Mouse (Mus musculus) megakaryocyte, embryonic 14.5 days (primary cell): ENCODE measurements around the gene Setx. TPM values are rescaled to one million over a fixed set of nuclear protein-coding genes. Genes with fewer than 3 reads are reported as not detected.
"Not testable (repeated sequence)": the region's sequence is repeated elsewhere in the genome, so short reads cannot be mapped to it uniquely, and the experiment has no call there.

ENCODE experiments used
- H3K27me3 ChIP-seq: replicated peaks from 2 replicates; pipeline ENCODE3; 2012; ENCODE audit warnings: inconsistent platforms
- H3K36me3 ChIP-seq: replicated peaks from 2 replicates; pipeline ENCODE3; 2012; ENCODE audit warnings: low read length, inconsistent platforms, mixed read lengths
- H3K4me1 ChIP-seq: 2 replicates; pipeline ENCODE4 v1.6.1; 2012; ENCODE audit warnings: inconsistent platforms
- H3K4me3 ChIP-seq: replicated peaks from 2 replicates; pipeline ENCODE3; 2012; ENCODE audit warnings: moderate library complexity, mild to moderate bottlenecking, inconsistent platforms
- H3K9me3 ChIP-seq: 2 replicates; pipeline ENCODE4 v1.6.1; 2012; ENCODE audit warnings: inconsistent platforms
- FLI1 ChIP-seq: IDR thresholded peaks from 2 replicates; pipeline ENCODE4 v1.6.1; 2012; ENCODE audit warnings: low read length, inconsistent platforms, mixed read lengths
- GATA1 ChIP-seq: IDR thresholded peaks from 3 replicates; pipeline ENCODE4 v1.6.1; 2012; ENCODE audit warnings: mixed read lengths, low read length, inconsistent platforms, borderline replicate concordance
- polyA plus RNA-seq: library from polyadenylated mRNA; stranded (reverse); fragments of >175 nt; gene quantifications from 2 replicates; pipeline ENCODE4 v1.2.3, GENCODE M21; 2012; ENCODE audit warnings: low replicate concordance; ENCODE audit not compliant: insufficient read depth

Gene Setx
- polyA plus RNA-seq, 1 experiment, result 1.4 TPM

- Histone ChIP-seq H3K4me3 (no peak overlapping the region), H3K9me3 (no peaks in the 10 kb centered on the region), H3K27me3 (peaks cover 2% of the 10 kb centered on the region), H3K36me3 (no peaks in the 10 kb centered on the region), H3K4me1 (peaks cover 22% of the 10 kb centered on the region)
- TF ChIP-seq GATA1, result no peak
- no peak for TF ChIP-seq FLI1
These were observed 25.2 kb upstream of the Setx start for GRCm38 (mm10) chr2:29098786-29099185.

- no peaks in the 10 kb centered on the region for H3K9me3 ChIP-seq
- TF ChIP-seq GATA1 (no peak), FLI1 (no peak)
These were observed 24.3 kb upstream of the Setx start for GRCm38 (mm10) chr2:29099646-29100045.

GRCm38 (mm10) chr2:29100822-29101534, 23.0 kb upstream of the Setx start:
- no peak for TF ChIP-seq GATA1
- no peak for TF ChIP-seq FLI1
- Histone ChIP-seq H3K27me3 (no peaks in the 10 kb centered on the region), H3K4me3 (peak overlapping the region; percentile 88)

More at GRCm38 (mm10) chr2:29099646-29100045, 24.3 kb upstream of the Setx start:
- H3K36me3 ChIP-seq, result no peaks in the 10 kb centered on the region
- peaks cover 25% of the 10 kb centered on the region for H3K4me1 ChIP-seq
- H3K27me3 ChIP-seq, result peaks cover 2% of the 10 kb centered on the region
- no peak overlapping the region for H3K4me3 ChIP-seq

GRCm38 (mm10) chr2:29102416-29103377, 21.3 kb upstream of the Setx start:
- H3K4me1 ChIP-seq, result peaks cover 30% of the 10 kb centered on the region
- H3K27me3 ChIP-seq, H3K4me3 ChIP-seq, H3K36me3 ChIP-seq, H3K9me3 ChIP-seq: not testable (repeated sequence)

More at GRCm38 (mm10) chr2:29100822-29101534, 23.0 kb upstream of the Setx start:
- no peaks in the 10 kb centered on the region for H3K9me3 ChIP-seq
- peaks cover 30% of the 10 kb centered on the region for H3K4me1 ChIP-seq
- H3K36me3 ChIP-seq, result no peaks in the 10 kb centered on the region

GRCm38 (mm10) chr2:29120969-29121368, 3.0 kb upstream of the Setx start:
- Histone ChIP-seq H3K4me1 (peaks cover 37% of the 10 kb centered on the region), H3K36me3 (no peaks in the 10 kb centered on the region), H3K27me3 (no peaks in the 10 kb centered on the region), H3K9me3 (no peaks in the 10 kb centered on the region), H3K4me3 (no peak overlapping the region)
- no peak for TF ChIP-seq FLI1
- no peak for TF ChIP-seq GATA1

- no peaks in the 10 kb centered on the region for H3K9me3 ChIP-seq
- H3K36me3 ChIP-seq, result peaks cover 9% of the 10 kb centered on the region
- no peak for TF ChIP-seq GATA1
- 0 out of 2 replicates have a peak, but pooled peaks have one; percentile 15 for TF ChIP-seq FLI1
- peaks cover 47% of the 10 kb centered on the region for H3K4me1 ChIP-seq
- H3K4me3 ChIP-seq, result peak overlapping the region; percentile 83
- no peaks in the 10 kb centered on the region for H3K27me3 ChIP-seq
These were observed 1.5 kb upstream of the Setx start for GRCm38 (mm10) chr2:29122446-29122845.

- H3K4me3 ChIP-seq, result peak overlapping the region; percentile 98
- TF ChIP-seq FLI1 (no peak), GATA1 (no peak)
- no peaks in the 10 kb centered on the region for H3K9me3 ChIP-seq
- no peaks in the 10 kb centered on the region for H3K27me3 ChIP-seq
- H3K36me3 ChIP-seq, result peaks cover 25% of the 10 kb centered on the region
- H3K4me1 ChIP-seq, result peaks cover 44% of the 10 kb centered on the region
These were observed 572 bp downstream of the Setx start for GRCm38 (mm10) chr2:29124571-29124935.

- peaks cover 43% of the 10 kb centered on the region for H3K4me1 ChIP-seq
- peak overlapping the region; percentile 98 for H3K4me3 ChIP-seq
- H3K36me3 ChIP-seq, result peaks cover 31% of the 10 kb centered on the region
- no peaks in the 10 kb centered on the region for H3K27me3 ChIP-seq
- peak; percentile 81; the same call in 1 of the 2 replicates for TF ChIP-seq FLI1
- TF ChIP-seq GATA1, result no peak
- no peaks in the 10 kb centered on the region for H3K9me3 ChIP-seq
These were observed 1.1 kb downstream of the Setx start for GRCm38 (mm10) chr2:29124936-29125701.

- Histone ChIP-seq H3K36me3 (peaks cover 80% of the 10 kb centered on the region), H3K4me1 (peaks cover 16% of the 10 kb centered on the region), H3K4me3 (no peak overlapping the region), H3K27me3 (no peaks in the 10 kb centered on the region), H3K9me3 (no peaks in the 10 kb centered on the region)
- TF ChIP-seq FLI1, result no peak
- no peak for TF ChIP-seq GATA1
These were observed 6.3 kb downstream of the Setx start for GRCm38 (mm10) chr2:29130118-29130899.
